Mouse (Mus musculus) pancreas, adult 10 weeks (tissue): ENCODE measurements around the gene Vwc2. TPM values are rescaled to one million over a fixed set of nuclear protein-coding genes. Genes with fewer than 3 reads are reported as not detected.

Experiments
- polyA plus RNA-seq: library from polyadenylated mRNA; stranded (reverse); fragments of 350-450 nt; fragmentation: Illumina TruSeq; extraction: RNeasy Lipid Tissue Mini Kit (QIAGEN cat#74804); gene quantifications from one replicate; pipeline ENCODE4 v1.2.3, GENCODE M21; 2015; ENCODE audit warnings: low read depth, low replicate concordance; ENCODE audit not compliant: insufficient read depth

Gene Vwc2
- polyA plus RNA-seq: not detected

DNA sequence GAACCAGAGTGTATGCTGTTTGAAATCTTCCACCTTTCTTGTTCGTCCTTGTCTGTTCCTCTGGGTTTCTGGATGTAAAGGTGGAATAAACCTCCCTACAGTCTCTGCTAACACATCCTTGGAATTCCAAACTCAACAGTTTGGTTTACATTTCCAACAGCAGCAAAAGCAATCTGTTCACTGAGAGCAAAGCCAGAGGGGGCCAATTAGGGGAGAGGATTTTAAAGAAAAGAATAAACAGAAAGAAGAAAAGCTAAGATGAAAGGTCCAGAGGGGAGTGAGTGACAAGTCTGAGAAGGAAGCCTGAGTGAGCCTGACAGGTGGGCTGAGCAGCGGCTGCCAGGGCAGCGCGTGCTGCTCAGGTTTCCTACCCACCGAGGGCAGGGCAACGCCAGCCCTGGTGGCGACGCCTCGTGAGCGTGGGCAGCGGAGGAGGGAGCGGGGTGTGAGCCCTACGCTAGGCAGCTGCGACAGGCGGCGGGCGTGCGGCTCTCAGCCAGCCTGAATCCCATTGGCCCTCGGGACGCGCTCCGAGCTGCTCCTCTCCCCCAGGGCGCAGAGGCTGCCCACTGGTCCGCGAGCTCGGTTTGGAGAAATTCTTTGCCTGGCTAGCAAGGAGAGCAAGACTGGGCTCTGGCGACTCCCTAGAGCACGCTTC is at the start of gene Vwc2:
Gene Vwc2 (plus strand): TSS at position 648 of the 658 bp plus-strand sequence.

